Mouse (Mus musculus) midbrain, embryonic 14.5 days (tissue): ENCODE results near the gene Celf5. TPM values are rescaled to one million over a fixed set of nuclear protein-coding genes. Genes with fewer than 3 reads are reported as not detected.

Experiments
- ATAC-seq: fragments of 200-750 bp; cut with Nextera tagmentation; 2 replicates; pipeline ENCODE4 v1.8.0; 2017; ENCODE audit warnings: moderate number of reproducible peaks, moderate library complexity; ENCODE audit not compliant: low FRiP score, low TSS enrichment
- DNase-seq: peaks from one replicate; pipeline ENCODE4 v3.0.0-alpha.2; 2015
- H3K27ac ChIP-seq: fragments of 300-500 bp; sonication (generic); replicated peaks from 2 replicates; pipeline ENCODE4 v1.5.1; 2014; ENCODE audit warnings: mild to moderate bottlenecking, low read depth, low read length, moderate library complexity
- H3K27me3 ChIP-seq: fragments of 300-500 bp; sonication (generic); 2 replicates; pipeline ENCODE4 v1.6.1; 2014; ENCODE audit warnings: low read length, control low read depth, mixed read lengths; ENCODE audit not compliant: control insufficient read depth, insufficient read depth
- H3K36me3 ChIP-seq: fragments of 300-500 bp; sonication (generic); 2 replicates; pipeline ENCODE4 v1.6.1; 2014; ENCODE audit warnings: low read length, control low read depth; ENCODE audit not compliant: control insufficient read depth, insufficient read depth
- H3K4me1 ChIP-seq: fragments of 300-500 bp; sonication (generic); 2 replicates; pipeline ENCODE4 v1.6.1; 2014; ENCODE audit warnings: mild to moderate bottlenecking, antibody characterized with exemption, low read length, control low read depth; ENCODE audit not compliant: control insufficient read depth, insufficient read depth
- H3K4me2 ChIP-seq: fragments of 300-500 bp; sonication (generic); 2 replicates; pipeline ENCODE4 v1.6.1; 2014; ENCODE audit warnings: mild to moderate bottlenecking, low read length, moderate library complexity
- H3K4me3 ChIP-seq: fragments of 300-500 bp; sonication (generic); replicated peaks from 2 replicates; pipeline ENCODE4 v1.5.1; 2014; ENCODE audit warnings: low read depth, low read length
- H3K9ac ChIP-seq: fragments of 300-500 bp; sonication (generic); replicated peaks from 2 replicates; pipeline ENCODE4 v1.6.1; 2014; ENCODE audit warnings: mild to moderate bottlenecking, low read length, moderate library complexity
- H3K9me3 ChIP-seq: fragments of 300-500 bp; sonication (generic); 2 replicates; pipeline ENCODE4 v1.6.1; 2016; ENCODE audit warnings: low read length, control low read depth, mixed read lengths; ENCODE audit not compliant: control insufficient read depth
- WGBS: fragments of 180-500 bp; shearing (Covaris S2); extraction: QIAGEN DNeasy Blood & Tissue Kit; methylation state at CpG from one replicate; pipeline ENCODE4 v1.1.7; 2014; 5-methylcytosine and 5-hydroxymethylcytosine counted together
- polyA plus RNA-seq: library from polyadenylated mRNA; unstranded; fragments of >200 nt; fragmentation: Nextera tagmentation; extraction: Ambion mirVana; gene quantifications from 2 replicates; pipeline ENCODE4 v1.2.1, GENCODE M21; 2014

The Celf5 gene
- polyA plus RNA-seq, 1 experiment from 2014 or later: 61.3 TPM

DNA sequence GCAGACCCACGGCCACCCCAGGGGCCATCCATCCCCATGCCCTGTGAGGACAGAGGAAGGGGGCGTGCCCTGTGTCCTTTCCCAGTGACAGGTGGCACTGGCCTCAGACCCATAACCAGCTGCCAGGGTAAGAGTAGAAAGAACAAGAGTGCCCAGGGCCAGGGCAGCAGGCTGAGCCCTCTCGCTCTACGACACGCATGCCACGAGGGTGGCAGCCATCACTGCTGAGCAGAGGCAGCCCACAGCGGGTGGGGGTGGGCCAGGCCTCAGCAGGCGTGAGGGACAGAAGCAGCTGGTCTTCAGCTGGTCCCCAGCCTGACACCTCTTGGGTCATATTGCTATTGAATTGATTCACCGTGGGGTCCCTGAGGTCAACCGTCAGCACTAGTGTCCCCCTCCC, 4.0 kb upstream of the Celf5 start:
- Histone ChIP-seq H3K9ac (no peak overlapping the region), H3K36me3 (peaks cover 52% of the 10 kb centered on the region), H3K9me3 (no peaks in the 10 kb centered on the region), H3K27ac (no peak overlapping the region), H3K4me2 (no peak overlapping the region), H3K4me1 (peaks cover 17% of the 10 kb centered on the region), H3K27me3 (no peaks in the 10 kb centered on the region), H3K4me3 (no peak overlapping the region)
- no peak for DNase-seq
- WGBS: 88% methylated on average over 10 of the region's 10 CpGs
- ATAC-seq: no peak

- 76% methylated on average over 7 of the region's 7 CpGs for WGBS
- ATAC-seq: no peak
- Histone ChIP-seq H3K4me2 (no peak overlapping the region), H3K27me3 (no peaks in the 10 kb centered on the region), H3K9ac (no peak overlapping the region), H3K36me3 (peaks cover 43% of the 10 kb centered on the region), H3K27ac (no peak overlapping the region), H3K9me3 (no peaks in the 10 kb centered on the region), H3K4me1 (peaks cover 22% of the 10 kb centered on the region), H3K4me3 (no peak overlapping the region)
- DNase-seq: no peak
Measured at GRCm38 (mm10) chr10:81485479-81486018, 3.0 kb upstream of the Celf5 start.

DNA sequence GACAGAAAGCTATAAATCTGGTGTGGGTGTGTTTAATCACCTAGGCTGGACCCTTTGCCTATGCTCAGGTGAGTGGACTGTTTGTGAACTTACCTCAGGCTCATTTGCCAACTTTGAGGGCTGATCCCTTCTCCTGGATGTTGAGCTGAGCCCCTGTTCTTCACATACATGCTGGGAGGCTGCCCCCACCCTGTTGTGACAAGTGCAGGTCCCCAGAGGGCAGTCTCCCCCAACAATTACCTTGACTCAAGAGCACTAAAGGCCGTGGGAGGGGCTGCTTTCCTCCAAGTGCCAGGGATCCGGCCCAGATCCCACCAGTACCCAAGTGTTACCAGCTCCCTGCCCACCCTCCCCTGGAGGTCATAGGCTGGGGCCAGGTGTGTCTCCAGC, 2.5 kb upstream of the Celf5 start:
- H3K4me2 ChIP-seq: no peak overlapping the region
- H3K27ac ChIP-seq: peak overlapping the region; percentile 76
- DNase-seq (no peak), ATAC-seq (no peak)
- no peaks in the 10 kb centered on the region for H3K9me3 ChIP-seq
- H3K9ac ChIP-seq: no peak overlapping the region
- WGBS: 29% methylated on average over 2 of the region's 2 CpGs
- peaks cover 38% of the 10 kb centered on the region for H3K36me3 ChIP-seq
- H3K27me3 ChIP-seq: no peaks in the 10 kb centered on the region
- no peak overlapping the region for H3K4me3 ChIP-seq
- H3K4me1 ChIP-seq: peaks cover 26% of the 10 kb centered on the region

DNA sequence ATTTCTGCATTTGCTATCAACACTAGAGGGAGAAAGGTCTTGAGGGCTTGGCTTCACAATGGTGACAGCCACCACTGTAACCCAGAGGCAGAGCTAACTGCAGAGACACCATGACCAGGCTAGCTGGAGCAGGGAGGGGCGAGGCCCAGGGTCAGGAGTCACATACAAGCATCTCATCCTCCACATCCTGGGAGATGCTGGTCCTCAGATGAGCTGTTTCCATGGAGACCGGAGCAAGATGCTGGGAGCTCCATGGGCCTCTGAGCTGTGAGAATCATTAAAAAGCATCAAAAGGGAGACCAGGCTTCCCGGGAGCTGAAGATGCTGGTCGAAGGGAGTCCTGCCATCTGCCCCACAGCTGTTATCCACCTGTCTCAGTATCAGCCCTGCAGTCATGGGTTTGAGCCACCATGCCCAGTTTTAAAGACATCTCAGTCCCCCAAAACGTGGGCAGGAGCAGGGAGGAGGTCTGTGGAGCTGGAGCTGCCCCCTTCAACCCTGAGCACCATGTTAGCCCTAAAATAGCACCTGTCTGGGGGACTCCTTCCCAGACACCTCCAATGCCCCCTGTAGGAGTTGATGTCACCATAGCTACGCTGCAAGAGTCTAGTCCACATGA, 2.0 kb upstream of the Celf5 start:
- H3K4me1 ChIP-seq: peaks cover 30% of the 10 kb centered on the region
- no peak overlapping the region for H3K4me3 ChIP-seq
- peaks cover 33% of the 10 kb centered on the region for H3K36me3 ChIP-seq
- 39% methylated on average over 6 of the region's 6 CpGs for WGBS
- DNase-seq (peak; percentile 70), ATAC-seq (no peak)
- H3K27me3 ChIP-seq: no peaks in the 10 kb centered on the region
- H3K9ac ChIP-seq: 0 out of 2 replicates have a peak overlapping the region, but pooled peaks have one; percentile 20
- H3K4me2 ChIP-seq: peak overlapping the region; percentile 18; the same call in 1 of the 2 replicates
- H3K27ac ChIP-seq: peak overlapping the region; percentile 76
- H3K9me3 ChIP-seq: no peaks in the 10 kb centered on the region

- Histone ChIP-seq H3K9me3 (no peaks in the 10 kb centered on the region), H3K9ac (no peak overlapping the region), H3K27ac (peak overlapping the region; percentile 76), H3K27me3 (no peaks in the 10 kb centered on the region), H3K4me1 (peaks cover 33% of the 10 kb centered on the region), H3K4me3 (no peak overlapping the region), H3K36me3 (peaks cover 27% of the 10 kb centered on the region), H3K4me2 (peak overlapping the region; percentile 18; the same call in 1 of the 2 replicates)
- DNase-seq (peak; percentile 70), ATAC-seq (no peak)
- 17% methylated on average over 9 of the region's 9 CpGs for WGBS
Measured at GRCm38 (mm10) chr10:81483983-81484382, 1.5 kb upstream of the Celf5 start.

- WGBS: 2% methylated on average over 35 of the region's 35 CpGs
- Histone ChIP-seq H3K27me3 (peaks cover 5% of the 10 kb centered on the region; the same call in 1 of the 2 replicates), H3K9ac (peak overlapping the region; percentile 92), H3K9me3 (no peaks in the 10 kb centered on the region), H3K4me1 (peaks cover 51% of the 10 kb centered on the region), H3K4me3 (peak overlapping the region; percentile 77), H3K4me2 (peak overlapping the region; percentile 75), H3K36me3 (peaks cover 6% of the 10 kb centered on the region), H3K27ac (peak overlapping the region; percentile 86)
- peak; percentile 41 for ATAC-seq
- peak; percentile 68 for DNase-seq
Measured at GRCm38 (mm10) chr10:81481605-81482532, 640 bp downstream of the Celf5 start.

DNA sequence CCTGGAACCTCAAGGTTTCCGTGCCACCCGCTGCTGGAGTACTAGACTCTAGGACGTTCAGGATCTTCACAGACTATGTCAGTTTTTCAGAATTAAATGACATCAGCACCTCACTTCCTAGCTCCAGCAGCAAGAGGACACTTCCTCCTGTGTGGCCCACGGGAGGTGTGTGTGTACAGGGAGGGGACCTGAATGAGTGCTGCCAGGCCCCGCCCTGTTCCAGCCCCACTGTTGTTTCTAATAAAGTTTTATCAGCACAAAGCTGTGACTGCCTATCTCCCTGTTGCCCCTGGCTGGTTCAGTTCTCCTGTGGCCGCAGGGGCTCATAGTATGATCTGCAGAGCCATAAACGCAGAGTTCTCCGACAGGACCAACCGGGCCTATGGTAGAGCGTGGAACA, 8.0 kb downstream of the Celf5 start:
- 92% methylated on average over 10 of the region's 10 CpGs for WGBS
- ATAC-seq (no peak), DNase-seq (no peak)
- Histone ChIP-seq H3K27me3 (peaks cover 9% of the 10 kb centered on the region; the same call in 1 of the 2 replicates), H3K9me3 (no peaks in the 10 kb centered on the region), H3K4me2 (peak overlapping the region; percentile 86; the same call in 1 of the 2 replicates), H3K27ac (0 out of 2 replicates have a peak overlapping the region, but pooled peaks have one; percentile 93), H3K4me3 (no peak overlapping the region), H3K4me1 (peaks cover 47% of the 10 kb centered on the region), H3K36me3 (peaks cover 29% of the 10 kb centered on the region), H3K9ac (0 out of 2 replicates have a peak overlapping the region, but pooled peaks have one; percentile 6)

DNA sequence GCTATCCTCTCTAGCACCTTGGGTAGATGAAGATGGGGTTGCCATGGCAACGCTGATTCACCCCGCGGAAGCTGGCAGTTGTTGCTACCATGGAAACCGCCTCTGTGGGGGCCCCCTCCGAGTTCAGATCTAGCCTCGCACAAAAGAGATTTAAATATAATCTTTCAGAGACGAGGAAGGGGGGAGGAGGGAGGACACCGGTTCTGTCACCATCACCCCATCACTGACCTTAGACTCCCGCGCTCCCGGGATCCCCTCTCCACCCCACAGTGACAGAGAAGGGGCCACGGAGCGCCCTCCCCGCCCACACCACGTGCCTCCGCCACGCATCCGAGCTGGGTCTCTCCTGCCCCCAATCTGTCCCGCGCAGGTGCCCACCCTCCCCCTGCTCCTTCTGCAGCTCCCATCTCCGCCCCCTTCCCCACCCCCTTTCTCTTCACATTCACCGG, 9.5 kb downstream of the Celf5 start:
- Histone ChIP-seq H3K9ac (peak overlapping the region; percentile 71), H3K4me2 (peak overlapping the region; percentile 86), H3K27me3 (peaks cover 9% of the 10 kb centered on the region; the same call in 1 of the 2 replicates), H3K4me3 (peak overlapping the region; percentile 51), H3K27ac (peak overlapping the region; percentile 93), H3K36me3 (peaks cover 41% of the 10 kb centered on the region), H3K4me1 (peaks cover 34% of the 10 kb centered on the region), H3K9me3 (no peaks in the 10 kb centered on the region)
- peak; percentile 86 for ATAC-seq
- WGBS: 2% methylated on average over 22 of the region's 22 CpGs
- DNase-seq: peak; percentile 97
